Mouse (Mus musculus): Measurements from ENCODE around the gene Gm20388. TPM values are rescaled to one million over a fixed set of nuclear protein-coding genes. Genes with fewer than 3 reads are reported as not detected.
"Not testable (repeated sequence)": the region's sequence is repeated elsewhere in the genome, so short reads cannot be mapped to it uniquely, and the experiment has no call there.

The Gm20388 gene
- total RNA-seq, 2 experiments from 2014 or later = 11.4 to 18.1 TPM

GRCm38 (mm10) chr8:121301431-121301830, 1390.8 kb downstream of the Gm20388 start:
- no peak for ATAC-seq (replicated peaks; ENCODE audit: low FRiP score, low TSS enrichment, poor library complexity, severe bottlenecking)

DNA sequence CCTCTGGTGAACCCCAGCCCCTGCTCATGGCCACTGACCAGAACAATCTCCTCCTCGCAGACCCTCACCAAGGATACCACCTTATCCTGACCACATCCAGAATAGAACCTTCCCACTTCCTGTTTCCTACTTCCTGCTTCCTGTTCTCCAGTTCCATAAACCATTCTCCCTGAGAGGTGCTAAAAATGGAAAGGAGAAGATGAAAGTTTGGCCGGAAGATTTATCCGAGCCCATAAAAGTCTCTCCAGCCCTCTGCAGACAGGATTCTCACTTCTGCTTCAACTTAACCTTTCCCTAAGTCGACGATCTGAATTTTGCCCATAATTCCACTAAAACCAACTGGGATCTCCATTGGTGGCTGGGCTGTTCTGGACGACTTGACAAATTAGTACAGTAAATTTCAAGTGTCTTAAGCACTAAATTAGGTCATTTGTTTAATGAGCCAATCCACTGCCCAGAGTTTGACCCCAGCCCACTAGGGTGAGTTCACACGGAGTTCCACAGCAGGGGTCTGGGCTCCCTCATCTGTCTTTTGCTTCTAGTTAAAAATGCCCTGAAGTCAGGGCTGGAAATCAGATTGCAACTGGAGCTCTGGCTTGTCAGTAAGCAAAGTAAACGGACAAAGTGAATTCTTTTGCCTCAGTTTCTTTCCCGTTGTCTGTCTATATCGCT, 1391.5 kb downstream of the Gm20388 start:
- ATAC-seq (replicated peaks; ENCODE audit: low FRiP score, low TSS enrichment, poor library complexity, severe bottlenecking) = no peak

DNA sequence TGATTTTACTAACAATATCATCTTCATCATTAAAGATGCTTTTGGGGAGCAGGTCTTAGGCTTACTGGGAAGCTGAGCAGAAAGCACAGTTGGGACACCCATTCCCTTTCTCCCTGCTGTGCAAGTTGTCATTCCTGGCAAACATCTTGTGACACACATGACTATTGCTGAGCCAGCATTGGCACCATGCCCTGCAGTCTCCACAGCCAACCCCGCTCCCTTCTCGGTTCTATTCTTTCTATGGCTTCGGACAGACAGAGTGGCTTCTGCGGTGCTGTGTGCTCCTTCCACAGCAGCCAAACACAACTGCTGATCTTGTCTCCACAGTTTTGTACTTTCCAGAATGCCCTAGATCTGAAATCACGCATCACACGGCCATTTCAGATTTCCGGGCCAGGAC, 1397.1 kb downstream of the Gm20388 start:
- ATAC-seq (replicated peaks; ENCODE audit: low FRiP score, low TSS enrichment, poor library complexity, severe bottlenecking) = no peak

GRCm38 (mm10) chr8:121310976-121311819, 1400.6 kb downstream of the Gm20388 start:
- no peak for ATAC-seq (replicated peaks; ENCODE audit: low FRiP score, low TSS enrichment, poor library complexity, severe bottlenecking)

- no peak for ATAC-seq (replicated peaks; ENCODE audit: low FRiP score, low TSS enrichment, poor library complexity, severe bottlenecking)
Observed at GRCm38 (mm10) chr8:121313458-121313857, 1402.8 kb downstream of the Gm20388 start.

GRCm38 (mm10) chr8:121314036-121314435, 1403.4 kb downstream of the Gm20388 start:
- no peak for ATAC-seq (replicated peaks; ENCODE audit: low FRiP score, low TSS enrichment, poor library complexity, severe bottlenecking)

DNA sequence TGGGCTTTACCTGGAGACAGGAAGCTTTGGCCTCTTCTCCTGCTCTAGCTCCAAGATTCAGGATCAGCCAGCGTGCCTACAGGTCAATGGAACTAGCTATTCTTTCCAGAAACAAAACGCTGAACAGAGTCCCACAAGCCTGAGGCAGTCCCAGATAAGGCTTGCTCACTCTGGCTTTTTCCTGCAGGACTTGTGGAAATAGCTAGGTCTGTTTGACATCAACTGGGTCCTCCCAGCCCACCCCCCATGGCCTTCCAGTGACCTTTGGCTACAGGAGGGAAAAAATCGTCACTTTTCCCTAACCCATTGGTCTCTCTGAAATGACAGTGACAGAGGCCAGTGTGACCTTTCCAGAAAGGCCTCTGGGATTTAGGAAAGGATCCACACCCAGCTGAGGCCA, 1404.9 kb downstream of the Gm20388 start:
- no peak for ATAC-seq (replicated peaks; ENCODE audit: low FRiP score, low TSS enrichment, poor library complexity, severe bottlenecking)

DNA sequence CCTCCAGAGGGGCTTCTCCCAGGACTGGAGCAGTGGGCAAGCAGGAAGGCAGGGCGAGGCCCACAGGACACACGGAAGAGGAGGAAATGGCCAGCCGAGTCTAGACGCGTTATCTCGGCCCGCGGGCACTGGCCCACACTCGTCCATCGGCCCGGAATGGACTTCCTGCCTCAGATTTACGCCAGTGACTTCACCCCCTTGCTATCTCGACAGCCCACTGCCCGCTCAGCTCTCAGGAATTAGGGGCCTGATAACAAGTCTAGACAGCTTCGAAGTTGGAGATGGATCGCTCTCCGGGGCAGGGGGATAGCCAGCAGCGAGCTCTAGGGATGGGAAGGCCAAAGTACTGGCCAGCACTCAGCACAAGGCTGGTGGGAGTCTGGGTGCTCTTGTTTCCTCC, 1405.4 kb downstream of the Gm20388 start:
- ATAC-seq (replicated peaks; ENCODE audit: low FRiP score, low TSS enrichment, poor library complexity, severe bottlenecking) = no peak

GRCm38 (mm10) chr8:121318756-121319155, 1408.1 kb downstream of the Gm20388 start:
- not testable (repeated sequence) for ATAC-seq (replicated peaks; ENCODE audit: low FRiP score, low TSS enrichment, poor library complexity, severe bottlenecking)

- ATAC-seq (replicated peaks; ENCODE audit: low FRiP score, low TSS enrichment, poor library complexity, severe bottlenecking) = no peak
Observed at GRCm38 (mm10) chr8:121319491-121319890, 1408.8 kb downstream of the Gm20388 start.

DNA sequence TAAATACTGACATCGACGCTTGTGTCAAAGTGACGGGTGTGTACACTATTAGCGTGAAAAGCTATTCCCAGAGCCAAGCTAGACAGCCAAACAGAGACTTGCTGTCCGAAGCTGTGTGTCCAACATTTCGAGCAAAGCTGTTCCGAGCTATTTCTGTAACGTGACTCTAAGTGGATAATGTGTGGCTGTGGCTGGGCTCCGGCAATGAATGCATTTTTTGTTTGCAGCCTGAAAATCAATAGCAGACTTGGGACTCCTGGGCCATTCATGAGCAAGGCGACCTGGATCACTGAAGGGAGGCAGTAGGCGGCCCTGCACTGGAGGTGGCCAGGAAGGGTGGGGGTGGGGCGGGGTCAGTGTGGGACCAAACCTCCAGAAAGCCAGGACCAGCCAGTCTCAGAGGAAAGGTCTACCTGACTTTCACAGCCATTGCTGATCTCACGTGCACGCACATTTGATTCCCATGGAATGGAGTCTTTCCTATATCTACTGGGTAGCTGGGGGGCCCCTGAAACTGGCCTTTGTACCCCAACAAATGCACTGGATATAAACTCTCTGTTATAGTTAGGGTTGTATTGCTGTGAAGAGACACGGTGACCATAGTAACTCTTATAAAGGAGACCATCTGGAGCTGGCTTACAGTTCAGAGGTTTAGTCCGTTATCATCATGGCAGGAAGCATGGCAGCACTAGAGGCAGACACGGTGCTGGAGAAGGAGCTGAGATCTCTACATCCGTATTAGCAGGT, 1415.7 kb downstream of the Gm20388 start:
- ATAC-seq (replicated peaks; ENCODE audit: low FRiP score, low TSS enrichment, poor library complexity, severe bottlenecking) = no peak

DNA sequence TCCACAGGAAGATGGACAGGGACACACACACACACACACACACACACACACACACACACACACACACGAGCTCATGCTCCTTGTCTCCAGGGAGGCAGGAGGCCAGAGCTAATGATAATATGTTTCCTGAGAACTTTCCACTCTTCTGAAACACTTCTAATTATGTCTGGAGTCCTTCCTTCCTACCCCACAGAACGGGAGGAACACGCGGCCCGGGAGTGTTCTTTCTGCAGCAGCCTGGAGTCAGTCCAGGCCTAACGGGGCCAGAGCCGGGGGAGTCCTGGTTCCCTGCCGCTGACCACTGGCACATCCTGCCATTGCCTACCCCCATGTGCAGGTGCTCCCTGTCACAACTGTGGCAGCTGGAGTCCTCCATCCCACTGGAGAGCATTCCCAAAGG, 1421.8 kb downstream of the Gm20388 start:
- ATAC-seq (replicated peaks; ENCODE audit: low FRiP score, low TSS enrichment, poor library complexity, severe bottlenecking) = no peak

DNA sequence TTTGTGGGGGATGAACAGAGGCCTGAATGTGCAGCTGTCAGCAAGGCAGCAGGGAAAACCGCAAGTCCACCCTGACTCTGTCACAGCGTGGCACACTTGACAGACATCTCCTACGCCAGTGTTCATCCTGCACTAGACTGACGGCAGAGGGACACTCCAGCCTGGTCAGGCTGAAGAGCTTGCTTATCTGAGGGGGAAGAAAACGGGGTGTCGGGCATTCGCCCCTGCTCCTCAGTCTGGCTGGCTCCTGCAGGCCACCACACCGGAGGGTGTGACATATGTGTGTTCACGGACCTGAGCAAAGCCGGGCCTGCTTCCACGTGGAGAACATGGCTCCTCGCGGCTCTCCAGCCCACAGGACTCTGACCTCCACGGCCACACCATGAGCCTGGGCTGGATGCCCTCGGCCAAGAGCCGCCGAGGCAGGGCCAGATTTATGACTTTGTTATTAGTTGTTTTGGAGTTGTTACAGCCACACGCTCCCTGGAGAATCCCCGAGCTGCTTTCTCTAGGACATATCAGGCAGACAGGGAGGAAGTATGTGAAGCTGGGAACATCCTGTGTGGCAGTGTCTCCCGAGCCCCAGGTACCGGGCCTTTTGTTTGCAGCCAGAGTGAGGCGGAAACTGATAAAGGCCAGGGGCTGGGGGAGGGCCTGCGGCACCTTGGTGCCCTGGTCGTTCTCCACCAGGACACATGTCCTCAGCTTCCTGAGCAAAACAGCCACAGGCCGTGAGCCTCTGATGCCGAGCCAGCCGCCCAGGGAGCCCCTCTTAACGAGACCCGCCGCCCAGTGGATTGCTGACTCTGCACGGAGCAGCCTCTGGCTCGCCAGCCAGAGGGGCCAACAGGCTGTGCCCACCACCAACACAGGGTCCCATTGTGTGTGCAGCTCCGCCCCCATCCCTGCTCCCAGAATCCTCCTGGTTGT, 1424.1 kb downstream of the Gm20388 start:
- no peak for ATAC-seq (replicated peaks; ENCODE audit: low FRiP score, low TSS enrichment, poor library complexity, severe bottlenecking)

- no peak for ATAC-seq (replicated peaks; ENCODE audit: low FRiP score, low TSS enrichment, poor library complexity, severe bottlenecking)
Observed at GRCm38 (mm10) chr8:121335684-121336083, 1425.0 kb downstream of the Gm20388 start.

- ATAC-seq (replicated peaks; ENCODE audit: low FRiP score, low TSS enrichment, poor library complexity, severe bottlenecking) = no peak
Observed at GRCm38 (mm10) chr8:121342931-121343330, 1432.3 kb downstream of the Gm20388 start.

- ATAC-seq (replicated peaks; ENCODE audit: low FRiP score, low TSS enrichment, poor library complexity, severe bottlenecking) = no peak
Observed at GRCm38 (mm10) chr8:121344486-121344885, 1433.8 kb downstream of the Gm20388 start.

- no peak for ATAC-seq (replicated peaks; ENCODE audit: low FRiP score, low TSS enrichment, poor library complexity, severe bottlenecking)
Observed at GRCm38 (mm10) chr8:121346175-121346574, 1435.5 kb downstream of the Gm20388 start.

DNA sequence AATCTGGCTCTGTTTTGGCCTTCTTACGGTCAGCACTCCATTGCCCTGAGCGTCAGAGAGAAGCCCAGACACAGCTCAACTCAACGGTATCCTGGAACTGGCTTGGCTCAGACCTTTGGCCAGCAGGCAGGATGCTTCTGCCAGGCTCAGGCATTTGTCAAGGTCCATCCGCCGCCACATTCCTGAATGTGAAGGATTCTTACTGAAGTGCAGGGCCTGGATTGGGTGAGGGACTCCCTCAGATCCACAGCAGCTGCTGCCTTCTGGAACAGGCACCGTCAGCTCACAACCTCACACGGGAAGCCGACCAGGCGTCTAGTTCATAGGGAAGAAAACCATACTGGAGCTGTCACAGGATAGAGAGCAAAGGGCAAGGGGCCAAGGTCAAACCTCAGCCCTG, 1436.2 kb downstream of the Gm20388 start:
- no peak for ATAC-seq (replicated peaks; ENCODE audit: low FRiP score, low TSS enrichment, poor library complexity, severe bottlenecking)

- no peak for ATAC-seq (replicated peaks; ENCODE audit: low FRiP score, low TSS enrichment, poor library complexity, severe bottlenecking)
Observed at GRCm38 (mm10) chr8:121348998-121349397, 1438.4 kb downstream of the Gm20388 start.

All from megakaryocyte-erythroid progenitor cell, adult 5-6 weeks (primary cell).